Mouse (Mus musculus): ENCODE results near the gene Polr1e.
"Not testable (repeated sequence)": the region's sequence is repeated elsewhere in the genome, so short reads cannot be mapped to it uniquely, and the experiment has no call there.

Gene Polr1e

DNA sequence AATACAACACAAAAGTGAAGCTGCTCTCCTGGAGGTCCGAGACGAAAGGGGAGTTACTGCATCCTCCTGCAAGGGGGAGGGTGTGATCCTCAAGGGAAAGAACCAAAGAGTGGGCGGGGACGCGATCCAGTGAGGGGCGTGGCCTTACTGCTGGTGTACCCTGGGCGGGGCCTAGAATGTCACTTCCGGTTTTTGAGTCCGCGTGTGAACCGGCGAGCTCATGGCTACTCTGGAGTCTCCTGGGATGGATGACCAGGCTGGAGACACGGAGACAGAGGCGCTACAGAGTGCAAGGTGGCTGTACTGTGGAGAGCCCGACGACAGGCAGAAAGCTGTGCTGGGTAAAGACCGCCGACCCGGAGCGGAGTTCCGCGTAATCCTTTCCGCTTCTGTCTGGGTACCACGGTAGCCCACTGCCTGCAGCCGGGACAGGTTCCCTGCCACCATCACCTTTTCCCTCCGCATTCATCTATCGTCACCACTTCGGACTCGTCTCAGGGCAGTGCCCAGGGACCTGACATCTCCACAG lies at the start of gene Polr1e:
Polr1e (plus strand) TSS at position 132 of the 529 bp plus-strand sequence.
- peak; percentile 96 for DNase-seq

GRCm38 (mm10) chr4:44970056-44970455 lies 48.3 kb upstream of the Polr1e start:
- no peak for DNase-seq

DNA sequence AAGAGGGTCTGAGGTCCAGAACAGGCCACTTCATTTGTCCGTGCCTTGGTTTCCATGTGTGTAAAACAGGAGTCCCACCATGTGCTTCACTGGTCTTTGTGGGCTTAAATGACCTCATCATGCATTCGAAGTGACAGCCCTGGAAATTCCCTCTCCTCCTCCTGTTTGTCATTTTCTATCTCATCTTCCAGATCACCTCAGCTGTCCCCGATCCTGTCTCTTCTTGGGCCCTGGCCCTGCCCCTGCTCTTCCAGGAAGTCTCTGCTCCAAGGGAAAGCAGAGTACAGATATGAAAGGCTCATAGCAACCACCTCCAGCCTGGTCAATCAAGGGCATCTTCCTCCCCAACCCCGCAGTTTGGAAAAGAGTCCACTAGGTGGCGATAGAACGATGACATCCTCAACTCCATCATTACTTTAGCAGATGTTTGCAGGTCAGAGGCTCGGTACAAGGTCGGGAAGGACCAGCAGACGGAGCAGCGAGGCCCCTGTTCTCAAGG lies 47.7 kb upstream of the Polr1e start:
- peak; percentile 54 for DNase-seq

- peak; percentile 93 for DNase-seq
Measured at GRCm38 (mm10) chr4:44973450-44973849, 44.9 kb upstream of the Polr1e start.

DNA sequence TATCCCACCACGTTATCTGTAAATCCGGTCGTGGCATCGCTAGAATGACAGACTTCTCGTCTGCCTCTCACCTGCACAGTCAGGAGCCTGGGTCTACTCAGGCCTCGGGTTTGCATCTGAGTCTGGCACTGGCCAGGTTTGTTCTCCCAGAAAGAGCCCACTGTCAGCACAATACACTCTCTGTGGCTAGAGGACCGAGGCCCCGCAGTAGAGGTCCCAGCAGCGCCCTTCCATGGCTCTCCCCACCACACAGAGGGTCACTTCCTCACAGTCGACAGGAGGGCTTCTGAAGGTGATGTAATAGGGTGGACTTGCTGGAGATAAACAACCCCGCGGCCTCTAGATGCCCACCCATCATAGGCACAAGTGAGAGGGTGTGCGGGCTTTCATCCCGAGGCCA lies 44.5 kb upstream of the Polr1e start:
- no peak for DNase-seq

DNA sequence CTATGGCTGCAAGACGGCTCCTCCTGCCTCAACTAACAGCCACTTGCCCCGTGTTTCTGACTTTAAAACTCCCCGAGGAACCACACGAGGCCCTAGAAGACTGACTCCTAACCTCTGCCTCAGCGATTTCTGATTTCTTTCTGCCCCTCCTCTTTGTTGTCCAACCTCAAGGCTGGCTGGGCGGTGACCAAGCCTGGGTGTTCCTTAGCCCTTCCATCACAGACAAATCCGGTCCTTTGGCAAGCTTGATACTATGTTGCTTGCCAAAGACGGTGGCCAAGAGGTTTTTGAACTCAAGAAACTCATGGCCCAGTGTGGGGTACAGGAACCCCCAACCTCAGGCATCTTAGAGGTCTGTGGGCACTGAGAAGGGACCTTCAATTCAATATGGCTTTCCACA lies 44.1 kb upstream of the Polr1e start:
- DNase-seq: no peak

DNA sequence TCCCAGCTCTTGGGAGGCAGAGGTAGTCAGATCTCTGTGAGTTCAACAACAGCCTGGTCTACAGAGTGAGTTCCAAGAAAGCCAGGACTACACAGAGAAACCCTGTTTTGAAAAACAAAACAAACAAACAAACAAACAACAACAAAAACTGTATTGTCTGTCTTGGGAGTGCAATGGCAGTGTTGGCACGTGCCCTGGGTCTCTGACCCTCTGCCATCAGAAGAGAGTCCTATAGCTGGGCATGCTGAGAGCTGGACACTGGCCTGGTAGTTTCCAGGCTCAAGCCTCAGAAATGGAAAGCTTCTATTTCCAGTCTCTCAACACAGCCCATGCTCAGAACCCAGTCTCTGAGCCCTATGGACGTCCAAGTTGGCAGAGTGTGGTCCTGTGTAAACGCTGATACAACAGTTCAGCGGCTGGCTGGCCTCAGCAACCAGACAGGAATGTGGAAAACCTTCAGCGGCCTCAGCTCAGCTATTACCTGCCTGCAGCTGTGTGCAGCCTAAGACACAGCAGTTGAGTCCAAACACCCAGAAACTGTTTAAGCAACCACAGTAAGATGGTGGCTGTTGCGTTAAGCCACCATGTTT lies 42.3 kb upstream of the Polr1e start:
- DNase-seq: no peak

DNA sequence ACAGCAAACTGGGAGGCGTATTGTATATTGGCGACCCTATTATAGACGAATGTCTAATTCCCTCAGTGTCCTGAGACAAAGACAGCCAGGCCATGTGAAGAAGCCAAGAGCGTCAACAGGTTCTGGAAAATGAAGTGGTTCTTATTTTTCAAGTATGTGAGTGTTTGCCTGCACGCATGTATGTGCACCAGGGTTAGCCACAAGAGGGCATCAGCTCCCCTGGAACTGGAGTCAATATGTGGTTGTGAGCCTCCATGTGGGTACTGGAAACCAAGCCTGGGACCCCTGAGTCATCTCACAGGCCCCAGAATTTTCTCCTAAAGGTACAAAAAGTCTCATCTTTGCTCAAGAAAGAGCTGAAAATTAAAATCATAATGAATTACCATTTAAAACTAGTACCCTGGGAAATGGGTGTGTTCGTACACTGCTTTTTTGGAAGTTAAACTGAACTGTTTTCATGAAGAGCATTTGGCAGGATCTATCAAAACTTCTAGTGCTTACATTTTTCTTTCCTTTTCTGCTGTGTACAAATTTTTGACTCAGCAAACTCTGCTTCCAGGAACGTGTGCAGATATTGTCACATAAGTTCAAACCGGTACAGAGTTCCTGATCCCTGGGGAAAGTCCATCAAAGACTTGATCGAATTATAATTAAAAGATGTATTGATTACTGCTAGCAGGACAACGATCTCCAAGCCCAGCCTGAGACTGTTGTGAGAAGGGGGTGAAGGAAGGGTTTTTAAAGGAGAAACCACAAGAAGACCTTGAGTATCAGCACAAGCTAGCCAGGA lies 41.3 kb upstream of the Polr1e start:
- DNase-seq: no peak

- no peak for DNase-seq
Measured at GRCm38 (mm10) chr4:44978175-44978574, 40.2 kb upstream of the Polr1e start.

DNA sequence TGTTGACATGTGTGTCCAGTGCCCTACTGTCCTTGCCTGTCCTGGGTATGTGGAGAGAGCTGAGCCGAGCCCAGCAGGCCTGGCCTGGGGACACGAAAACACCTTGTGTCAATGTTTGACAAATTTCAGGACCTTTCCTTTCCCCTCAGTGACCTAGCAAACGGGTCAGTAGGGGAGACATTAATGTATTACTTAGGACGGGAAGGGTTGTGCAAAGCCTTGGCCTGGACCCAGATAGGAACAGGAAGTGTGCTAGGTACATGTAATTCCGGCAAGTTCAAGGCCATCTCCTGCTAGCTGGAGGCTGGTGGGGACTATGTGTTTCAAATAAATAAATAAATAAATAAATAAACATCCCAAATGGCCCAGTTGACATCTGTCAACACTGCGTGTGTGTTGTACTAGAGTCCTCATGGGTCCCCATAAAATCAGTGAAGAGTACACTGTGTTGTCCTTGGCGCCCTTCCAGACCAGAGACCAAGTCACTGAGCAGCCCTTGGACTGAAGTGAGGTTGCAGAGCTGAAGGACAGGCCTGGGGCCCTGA lies 38.5 kb upstream of the Polr1e start:
- no peak for DNase-seq

DNA sequence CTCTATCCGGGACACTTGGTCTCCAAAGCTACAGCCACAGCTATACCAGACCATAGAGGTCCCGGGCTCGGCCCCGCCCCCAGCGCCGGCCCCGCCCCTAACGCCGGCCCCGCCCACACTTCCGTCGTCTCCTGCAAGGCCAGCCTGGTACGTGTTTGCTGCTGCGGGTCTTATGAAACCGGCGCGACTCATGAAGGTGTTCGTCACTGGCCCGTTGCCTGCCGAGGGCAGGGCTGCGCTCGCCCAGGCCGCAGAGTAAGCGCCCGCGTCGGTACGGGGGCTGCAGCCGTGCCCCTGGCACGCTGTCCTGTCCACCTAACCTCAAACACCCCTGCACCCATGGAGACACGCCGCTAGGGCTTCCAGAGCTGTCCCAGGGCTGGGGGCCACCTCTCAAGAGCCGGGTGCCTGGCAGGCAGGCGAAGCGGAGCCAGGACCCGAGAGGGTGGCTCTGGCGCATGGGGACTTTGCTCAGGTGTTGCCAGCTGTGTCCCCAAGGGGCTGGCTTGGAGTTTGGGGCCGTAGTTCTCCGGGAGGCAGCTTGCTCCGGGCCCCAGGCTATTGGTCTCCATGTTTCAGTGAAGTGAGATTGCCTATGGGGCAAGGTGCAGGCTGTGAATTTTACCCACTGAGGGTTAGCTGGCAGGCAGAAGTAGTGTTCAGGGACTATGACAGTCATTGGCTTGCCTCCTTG lies 37.0 kb upstream of the Polr1e start, which contains the start of gene Grhpr:
Grhpr (plus strand) TSS at position 116 of the 694 bp plus-strand sequence.
- DNase-seq: peak; percentile 88

- DNase-seq: no peak
Measured at GRCm38 (mm10) chr4:44981974-44982287, 36.5 kb upstream of the Polr1e start.

DNA sequence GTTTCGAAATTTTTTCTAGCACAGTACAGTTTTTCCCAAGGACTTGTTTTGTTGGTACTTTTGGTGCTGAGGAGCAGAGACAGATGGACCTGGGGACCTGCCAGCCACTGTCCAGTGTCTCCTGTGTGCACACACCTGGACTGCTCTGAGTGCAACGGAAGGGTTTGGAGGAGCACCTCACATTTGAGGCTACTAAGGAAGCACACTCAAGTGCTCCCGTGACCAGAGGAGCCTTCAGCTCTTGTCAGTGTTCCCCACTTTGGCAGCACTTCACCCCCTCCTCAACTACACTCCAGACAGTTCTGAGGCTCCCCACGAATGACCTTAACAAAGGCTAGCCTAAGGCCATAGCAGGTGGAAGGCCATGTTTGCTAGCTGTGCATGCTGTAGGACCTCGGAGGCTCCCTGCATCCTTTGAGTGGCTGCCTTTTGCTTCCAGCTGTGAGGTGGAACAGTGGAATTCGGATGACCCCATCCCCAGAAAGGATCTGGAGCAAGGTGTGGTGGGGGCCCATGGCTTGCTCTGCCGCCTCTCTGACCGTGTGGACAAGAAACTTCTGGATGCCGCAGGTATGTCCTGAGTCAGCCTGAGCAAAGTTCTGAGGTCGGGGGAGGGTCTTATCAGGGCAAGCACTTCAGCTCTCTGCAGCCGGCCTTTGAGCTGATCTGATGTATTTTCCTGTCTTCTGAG lies 35.8 kb upstream of the Polr1e start:
- no peak for DNase-seq

- no peak for DNase-seq
Measured at GRCm38 (mm10) chr4:44983131-44983740, 35.1 kb upstream of the Polr1e start.

- DNase-seq: no peak
Measured at GRCm38 (mm10) chr4:44990560-44990959, 27.8 kb upstream of the Polr1e start.

GRCm38 (mm10) chr4:44992330-44992729 lies 26.1 kb upstream of the Polr1e start:
- not testable (repeated sequence) for DNase-seq

GRCm38 (mm10) chr4:44993179-44993578 lies 25.2 kb upstream of the Polr1e start:
- DNase-seq: not testable (repeated sequence)

GRCm38 (mm10) chr4:44993847-44994246 lies 24.5 kb upstream of the Polr1e start:
- DNase-seq: no peak

GRCm38 (mm10) chr4:44994776-44995175 lies 23.6 kb upstream of the Polr1e start:
- DNase-seq: no peak

GRCm38 (mm10) chr4:44998071-44998470 lies 20.3 kb upstream of the Polr1e start:
- DNase-seq: no peak

- no peak for DNase-seq
Measured at GRCm38 (mm10) chr4:45000001-45000400, 18.4 kb upstream of the Polr1e start.

DNA sequence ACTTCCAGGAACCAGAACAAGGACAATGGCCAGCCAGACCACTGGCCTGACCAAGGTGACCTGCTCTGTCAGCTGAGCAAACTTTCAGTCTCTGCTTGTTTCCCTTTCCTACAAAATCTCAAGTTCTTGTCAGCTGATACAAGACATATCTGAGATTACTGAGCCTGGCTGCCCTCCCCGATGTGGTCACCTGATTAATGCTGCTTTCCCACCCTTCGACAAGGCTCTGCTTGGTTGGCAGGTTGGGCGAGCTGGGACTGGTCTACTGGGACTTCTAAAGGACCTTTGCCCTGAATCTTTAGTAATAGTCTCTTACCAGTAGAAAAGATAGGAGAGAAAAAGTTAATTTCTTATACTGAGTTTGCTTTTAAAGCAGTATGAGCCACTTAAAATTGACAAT lies 12.9 kb upstream of the Polr1e start:
- no peak for DNase-seq
